Mouse (Mus musculus) bone marrow, adult 2 months (tissue): ENCODE measurements around the gene Hbq1b. TPM values are rescaled to one million over a fixed set of nuclear protein-coding genes. Genes with fewer than 3 reads are reported as not detected.

ENCODE experiments used
- H3K27ac ChIP-seq: fragments of 200-500 bp; 2 replicates; pipeline ENCODE4 v1.5.1; 2012; ENCODE audit warnings: low read depth, mild to moderate bottlenecking, control low read depth, inconsistent platforms, low read length; ENCODE audit not compliant: control insufficient read depth, poor library complexity, insufficient read depth
- H3K4me1 ChIP-seq: fragments of 200-500 bp; 2 replicates; pipeline ENCODE4 v1.6.1; 2011; ENCODE audit warnings: low read length; ENCODE audit not compliant: control insufficient read depth, insufficient read depth
- H3K4me3 ChIP-seq: fragments of 200-500 bp; replicated peaks from 2 replicates; pipeline ENCODE3; 2011; ENCODE audit warnings: mild to moderate bottlenecking, low read depth, low read length, control low read depth; ENCODE audit not compliant: control insufficient read depth
- CTCF ChIP-seq: fragments of 200-500 bp; IDR thresholded peaks from 2 replicates; pipeline ENCODE4 v1.5.1; 2011; ENCODE audit warnings: low read length, control low read depth; ENCODE audit not compliant: control insufficient read depth, insufficient read depth
- POLR2A ChIP-seq: fragments of 200-500 bp; IDR thresholded peaks from 2 replicates; pipeline ENCODE4 v1.6.1; 2011; ENCODE audit warnings: low read depth, mild to moderate bottlenecking, control low read depth, low read length, borderline replicate concordance; ENCODE audit not compliant: control insufficient read depth
- WGBS: fragments of 180-500 bp; shearing (Covaris S2); methylation state at CpG from one replicate; pipeline ENCODE4 v1.1.7; 2018; 5-methylcytosine and 5-hydroxymethylcytosine counted together
- polyA plus RNA-seq: library from polyadenylated mRNA; stranded (reverse); fragments of >200 nt; gene quantifications from 2 replicates; pipeline ENCODE4 v1.2.4, GENCODE M21; 2011; ENCODE audit warnings: low replicate concordance; ENCODE audit not compliant: missing spikeins, insufficient read depth, insufficient read length

Gene Hbq1b
- polyA plus RNA-seq, 1 experiment = 44.2 TPM

GRCm38 (mm10) chr11:32262674-32263415, 23.9 kb upstream of the Hbq1b start:
- H3K4me3 ChIP-seq = no peak overlapping the region

DNA sequence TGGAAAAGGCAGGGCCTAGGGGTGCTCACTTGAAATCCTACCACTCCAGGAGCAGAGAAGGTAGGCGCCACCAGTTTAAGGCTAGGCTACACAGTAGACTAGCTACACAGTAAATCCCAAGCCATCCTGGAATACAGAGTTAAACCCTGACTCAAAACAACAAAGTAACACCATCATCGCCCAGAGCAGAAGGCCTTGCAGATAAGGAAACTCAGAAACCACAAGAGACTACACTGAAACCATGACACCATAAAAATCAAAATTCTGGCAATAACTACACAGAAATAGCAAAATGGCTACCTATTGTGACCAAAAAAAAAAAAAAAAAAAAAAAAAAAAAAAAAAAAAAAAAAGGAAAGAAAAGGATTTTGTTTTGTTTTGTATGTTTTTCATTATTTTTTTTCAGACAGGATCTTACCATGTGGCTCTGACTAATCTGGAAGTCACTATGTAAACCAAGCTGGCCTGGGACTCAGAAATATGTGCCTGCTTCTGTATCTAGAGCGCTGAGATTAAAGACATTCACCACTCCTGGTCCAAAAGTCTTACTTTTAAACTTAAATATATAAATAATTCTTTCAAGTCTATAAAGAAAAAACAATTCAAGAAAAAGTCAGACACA, 21.5 kb upstream of the Hbq1b start:
- Histone ChIP-seq H3K27ac (peak overlapping the region; percentile 73; the same call in 1 of the 2 replicates), H3K4me1 (no peaks in the 10 kb centered on the region; the same call in 1 of the 2 replicates), H3K4me3 (no peak overlapping the region)
- 57% methylated on average over 3 of the region's 3 CpGs for WGBS
- TF ChIP-seq CTCF (no peak), POLR2A (no peak)

More at GRCm38 (mm10) chr11:32262674-32263415, 23.9 kb upstream of the Hbq1b start:
- TF ChIP-seq POLR2A (no peak), CTCF (no peak)
- 87% methylated on average over 10 of the region's 10 CpGs for WGBS
- Histone ChIP-seq H3K27ac (no peak overlapping the region; the same call in 1 of the 2 replicates), H3K4me1 (no peaks in the 10 kb centered on the region; the same call in 1 of the 2 replicates)

DNA sequence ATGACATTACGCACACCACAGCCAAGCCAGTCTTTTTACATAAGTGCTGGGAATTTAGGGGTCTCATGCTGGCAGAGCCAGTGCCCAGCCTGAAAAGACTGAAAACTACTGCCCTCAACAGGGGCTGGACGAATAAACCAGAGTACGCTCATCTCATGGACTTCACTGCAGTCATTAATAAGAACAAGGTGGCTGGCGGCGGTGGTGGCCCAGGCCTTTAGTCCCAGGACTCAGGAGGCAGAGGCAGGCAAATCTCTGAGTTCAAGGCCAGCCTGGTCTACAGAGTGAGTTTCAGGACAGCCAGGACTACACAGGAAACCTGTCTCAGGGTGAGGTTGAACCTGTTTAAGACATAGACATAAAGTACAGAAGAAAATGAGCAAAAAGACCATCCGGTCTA, 20.6 kb upstream of the Hbq1b start:
- WGBS = 91% methylated on average over 6 of the region's 6 CpGs
- Histone ChIP-seq H3K4me3 (no peak overlapping the region), H3K27ac (peak overlapping the region; percentile 36), H3K4me1 (peaks cover under 1% of the 10 kb centered on the region; the same call in 1 of the 2 replicates)
- TF ChIP-seq CTCF (no peak), POLR2A (no peak)

DNA sequence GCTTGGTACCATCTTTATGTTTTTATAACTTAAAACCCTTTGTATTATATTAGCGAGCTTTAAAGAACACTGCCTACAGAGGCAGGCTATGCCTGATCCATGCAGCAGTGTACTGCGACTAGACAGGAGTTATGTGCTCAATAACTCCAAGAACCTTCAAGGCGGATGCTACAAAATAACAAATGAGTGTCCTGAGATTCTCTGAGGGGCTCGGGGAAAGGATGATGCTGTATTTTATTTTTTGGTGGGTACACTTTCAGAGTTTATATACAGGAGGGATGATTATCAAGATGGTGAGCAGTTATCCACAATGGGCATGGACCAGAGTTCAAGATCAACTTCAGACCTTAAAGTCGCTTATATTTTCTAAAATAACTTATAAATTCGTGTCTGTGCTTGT, 20.0 kb upstream of the Hbq1b start:
- peaks cover 3% of the 10 kb centered on the region for H3K4me1 ChIP-seq
- H3K4me3 ChIP-seq = peak overlapping the region; percentile 94
- 27% methylated on average over 6 of the region's 6 CpGs for WGBS
- peak overlapping the region; percentile 96 for H3K27ac ChIP-seq
- TF ChIP-seq CTCF (no peak), POLR2A (no peak)

DNA sequence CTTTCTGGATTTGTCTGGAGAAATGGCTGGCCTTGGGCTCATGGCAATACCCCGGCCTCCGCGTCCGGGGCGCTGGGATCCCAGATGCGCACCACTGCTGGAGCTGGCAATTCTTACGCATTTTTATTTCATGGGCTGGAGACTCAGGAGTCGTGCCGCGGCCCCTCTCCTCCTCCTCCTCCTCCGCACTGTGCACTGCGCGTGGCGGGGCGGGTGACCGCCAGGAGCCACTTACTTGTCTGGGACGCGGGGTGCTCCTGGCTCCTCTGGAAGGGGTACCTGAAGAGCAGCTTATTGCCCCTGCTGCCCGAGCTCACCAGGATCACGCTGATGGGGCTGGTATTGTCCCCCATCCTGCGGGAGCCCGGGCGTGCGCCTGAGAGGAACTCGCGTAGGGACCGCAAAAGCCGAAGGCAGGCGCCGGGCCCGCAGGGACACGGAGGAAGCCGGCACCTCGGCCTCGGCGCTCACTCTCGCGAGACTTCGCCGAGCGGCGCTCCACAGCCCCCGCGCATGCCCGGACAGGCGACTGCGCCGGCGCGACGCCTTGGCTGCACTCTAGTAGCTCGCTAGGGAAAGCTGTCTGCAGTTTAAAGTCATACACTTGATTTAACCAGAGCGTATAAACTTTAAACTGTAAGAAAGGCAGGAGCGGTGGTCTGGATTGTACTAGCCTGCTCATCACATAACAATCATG, 19.4 kb upstream of the Hbq1b start, which contains the start of gene Nprl3:
TSS of gene Nprl3 (minus strand) at position 520 of the 697 bp plus-strand sequence.
- under 1% methylated on average over 54 of the region's 54 CpGs for WGBS
- H3K27ac ChIP-seq = peak within 1 kb of the TSS; percentile 96
- peak within 1 kb of the TSS; percentile 94 for H3K4me3 ChIP-seq
- TF ChIP-seq CTCF (no peak), POLR2A (peak; percentile 93; the same call in 1 of the 2 replicates)
- H3K4me1 ChIP-seq = peaks cover 3% of the 10 kb centered on the region

GRCm38 (mm10) chr11:32267964-32268363, 18.8 kb upstream of the Hbq1b start:
- TF ChIP-seq CTCF = no peak
- no peak for TF ChIP-seq POLR2A
- 25% methylated on average over 5 of the region's 5 CpGs for WGBS
- peaks cover 3% of the 10 kb centered on the region for H3K4me1 ChIP-seq
- peak overlapping the region; percentile 4 for H3K4me3 ChIP-seq
- H3K27ac ChIP-seq = peak overlapping the region; percentile 96

DNA sequence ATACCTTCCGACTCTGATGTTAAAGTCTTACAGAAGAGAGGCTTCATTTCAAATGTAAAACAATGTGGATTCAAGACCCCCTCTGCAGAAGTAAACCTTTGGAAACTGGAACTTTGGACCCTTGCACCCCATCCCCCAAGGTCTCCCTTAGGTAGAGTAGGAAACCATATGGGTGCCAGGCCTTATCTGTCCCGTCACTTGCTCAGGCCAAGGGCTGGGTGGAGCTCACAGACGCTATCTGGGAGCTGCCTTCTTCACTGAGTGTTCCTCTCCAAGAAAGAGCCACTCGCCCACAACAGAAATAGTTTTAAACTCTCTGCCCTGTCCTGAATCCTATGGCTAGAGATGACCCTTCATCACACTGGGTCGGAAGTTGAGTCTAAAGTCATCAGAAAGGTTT, 17.8 kb upstream of the Hbq1b start:
- H3K27ac ChIP-seq = peak overlapping the region; percentile 96

GRCm38 (mm10) chr11:32271178-32271577, 15.6 kb upstream of the Hbq1b start:
- no peak overlapping the region for H3K4me3 ChIP-seq
- H3K27ac ChIP-seq = no peak overlapping the region
- H3K4me1 ChIP-seq = peaks cover 3% of the 10 kb centered on the region
- TF ChIP-seq POLR2A (no peak), CTCF (no peak; the same call in 1 of the 2 replicates)
- 26% methylated on average over 4 of the region's 4 CpGs for WGBS

More for the DNA sequence above, 17.8 kb upstream of the Hbq1b start:
- 60% methylated on average over 5 of the region's 5 CpGs for WGBS
- Histone ChIP-seq H3K4me3 (peak overlapping the region; percentile 6), H3K4me1 (peaks cover 3% of the 10 kb centered on the region)
- TF ChIP-seq CTCF (no peak), POLR2A (no peak)
